Mouse (Mus musculus): ENCODE measurements around the gene 1110002E22Rik.

DNA sequence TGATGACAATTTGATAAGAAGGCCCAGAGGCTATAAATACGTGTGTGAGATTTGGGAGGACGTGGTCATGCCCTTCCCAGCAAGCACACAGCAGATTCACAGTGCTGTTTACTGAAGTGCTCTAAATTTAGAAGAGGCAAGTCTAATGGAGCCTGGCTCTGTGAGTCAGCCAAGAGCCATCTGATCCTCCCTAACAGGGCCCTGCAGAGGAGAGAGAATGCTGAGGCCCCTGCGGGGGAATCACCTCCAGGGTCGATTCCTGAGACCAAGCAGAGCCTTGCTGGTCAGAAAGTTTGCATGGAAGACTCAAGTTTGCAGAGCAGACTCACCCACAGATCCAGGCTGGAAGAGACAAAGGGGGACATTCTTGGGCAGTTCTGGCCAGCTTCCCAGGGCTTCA, 10.9 kb upstream of the 1110002E22Rik start:
- TF ChIP-seq POLR2A (IDR thresholded peaks at IDR 0.05; ENCODE audit: insufficient read depth, low read depth, low read length) (no peak), CTCF (IDR thresholded peaks at IDR 0.05; ENCODE audit: insufficient read depth, low read depth, low read length) (no peak)

Measured in olfactory bulb, adult 2 months (tissue).